Comparison of ENCODE assay signal across 8 mouse cellular contexts in genomic region chr2:76029081-76029901, GRCm38 (mm10). TPM values are rescaled to one million over a fixed set of nuclear protein-coding genes. Genes with fewer than 3 reads are reported as not detected.
A peak's percentile ranks its signal among the peaks of the same experiment; 100 is the strongest.
DNase-seq lines count a peak whose midpoint lies in the region; ATAC-seq and TF ChIP-seq lines count a peak whose summit lies in the region.

No protein-coding gene starts in this region.

- peaks cover 16% of the 10 kb centered on the region for H3K4me1 ChIP-seq in lung, embryonic 15.5 days
- peaks cover 12% of the 10 kb centered on the region; the same call in 1 of the 2 replicates for H3K4me1 ChIP-seq in midbrain, postnatal 0 days (ENCODE audit: insufficient read depth, low read length)
- H3K4me1 ChIP-seq in thymus, adult 2 months (replicated peaks; ENCODE audit: control insufficient read depth, insufficient read depth, low read length), result no peaks in the 10 kb centered on the region

- peak; percentile 39; the same call in 1 of the 2 replicates for ATAC-seq in lung, embryonic 15.5 days (ENCODE audit: borderline replicate concordance, extremely low read depth, low FRiP score, low TSS enrichment)
- peak; percentile 80 for ATAC-seq in midbrain, postnatal 0 days (ENCODE audit: low FRiP score)

- TF ChIP-seq CTCF in layer of hippocampus, adult 2 months (conservative IDR thresholded peaks at IDR 0.05), result no peak
- no peak for TF ChIP-seq CTCF in midbrain, postnatal 0 days (IDR thresholded peaks at IDR 0.05)
- no peak for TF ChIP-seq CTCF in thymus, adult 2 months (IDR thresholded peaks at IDR 0.05; ENCODE audit: borderline replicate concordance, control insufficient read depth, extremely low read depth, insufficient read depth, low read length, poor library complexity)

- H3K27me3 ChIP-seq in lung, embryonic 15.5 days, result no peaks in the 10 kb centered on the region
- H3K27me3 ChIP-seq in midbrain, postnatal 0 days (ENCODE audit: insufficient read depth, low read length), result no peaks in the 10 kb centered on the region
- peaks cover 2% of the 10 kb centered on the region; the same call in 1 of the 2 replicates for H3K27me3 ChIP-seq in thymus, adult 2 months (ENCODE audit: control insufficient read depth, insufficient read depth, low read length)

- 20% methylated on average over 20 of the region's 20 CpGs for WGBS in lung, embryonic 15.5 days
- 8% methylated on average over 20 of the region's 20 CpGs for WGBS in midbrain, postnatal 0 days
- WGBS in thymus, adult 2 months, result 24% methylated on average over 20 of the region's 20 CpGs

- no peaks in the 10 kb centered on the region for H3K9me3 ChIP-seq in lung, embryonic 15.5 days
- H3K9me3 ChIP-seq in midbrain, postnatal 0 days (ENCODE audit: low read length), result no peaks in the 10 kb centered on the region

- no peak overlapping the region for H3K27ac ChIP-seq in lung, embryonic 15.5 days
- peak overlapping the region; percentile 77 for H3K27ac ChIP-seq in layer of hippocampus, adult 2 months
- peak overlapping the region; percentile 80 for H3K27ac ChIP-seq in midbrain, postnatal 0 days (ENCODE audit: low read depth, low read length)
- H3K27ac ChIP-seq in thymus, adult 2 months (ENCODE audit: control insufficient read depth, insufficient read depth, low read length), result no peak overlapping the region

- peak overlapping the region; percentile 45 for H3K4me2 ChIP-seq in lung, embryonic 15.5 days
- H3K4me2 ChIP-seq in midbrain, postnatal 0 days (ENCODE audit: low read depth, low read length, poor library complexity, severe bottlenecking), result peak overlapping the region; percentile 37

- TF ChIP-seq POLR2A in thymus, adult 2 months (IDR thresholded peaks at IDR 0.05; ENCODE audit: control insufficient read depth, extremely low read depth, insufficient read depth, low read length, poor library complexity), result no peak

- no peak overlapping the region; the same call in 1 of the 2 replicates for H3K4me3 ChIP-seq in lung, embryonic 15.5 days
- H3K4me3 ChIP-seq in layer of hippocampus, adult 2 months, result peak overlapping the region; percentile 39
- no peak overlapping the region for H3K4me3 ChIP-seq in midbrain, postnatal 0 days (ENCODE audit: low read depth, low read length)
- no peak overlapping the region for H3K4me3 ChIP-seq in thymus, adult 2 months (ENCODE audit: control insufficient read depth, insufficient read depth, low read length)

- H3K36me3 ChIP-seq in lung, embryonic 15.5 days, result no peaks in the 10 kb centered on the region
- H3K36me3 ChIP-seq in midbrain, postnatal 0 days (ENCODE audit: insufficient read depth, low read length), result no peaks in the 10 kb centered on the region
- no peaks in the 10 kb centered on the region for H3K36me3 ChIP-seq in thymus, adult 2 months (ENCODE audit: control insufficient read depth, insufficient read depth, low read length)

- no peak overlapping the region for H3K9ac ChIP-seq in lung, embryonic 15.5 days
- peak overlapping the region; percentile 46; the same call in 1 of the 2 replicates for H3K9ac ChIP-seq in midbrain, postnatal 0 days (replicated peaks; ENCODE audit: low read length, poor library complexity, severe bottlenecking)

- no peak for DNase-seq in lung, postnatal 36 days
- peak; percentile 53 to 58 for DNase-seq in cerebellum, postnatal 25 days
- DNase-seq in frontal cortex, postnatal 25 days (ENCODE audit: low spot score in 2 of 2), result peak; percentile 15 to 19
- peak; percentile 25 to 26 for DNase-seq in layer of hippocampus, adult 2 months (ENCODE audit: low spot score in 2 of 2)
- DNase-seq in midbrain, postnatal 0 days (ENCODE audit: low spot score), result peak; percentile 83
- no peak for DNase-seq in spleen, adult 12 weeks (ENCODE audit: low spot score)
- DNase-seq in thymus, adult 2 months, result no peak

RNA-seq across cellular contexts. Expression of gene Ttc30a1, which starts 47.5 kb away (rescaled TPM):
- 9.4 and 9.5 TPM in 2 replicates for polyA plus RNA-seq in lung, embryonic 15.5 days (2015; fragmentation: Nextera tagmentation; extraction: Ambion mirVana)
- 1 to 10 TPM; 3.3 to 3.7 TPM for total RNA-seq in layer of hippocampus, adult 2 months (2021)
- total RNA-seq in midbrain, postnatal 0 days (2014; rRNA removed), result 12.3 and 12.7 TPM in 2 replicates
- polyA plus RNA-seq in midbrain, postnatal 0 days (2015; fragmentation: Nextera tagmentation; extraction: Ambion mirVana), result 5.2 and 5.5 TPM in 2 replicates
- polyA plus RNA-seq in thymus, adult 2 months (2012; rRNA removed), result 3.5 and 3.8 TPM in 2 replicates

RNA-seq across cellular contexts. Expression of gene Ttc30a2, which starts 51.3 kb away (rescaled TPM):
- polyA plus RNA-seq in lung, embryonic 15.5 days (2015; fragmentation: Nextera tagmentation; extraction: Ambion mirVana), result 0.50 and 0.75 TPM in 2 replicates
- under 1 TPM; 0.20 to 0.52 TPM for total RNA-seq in layer of hippocampus, adult 2 months (2021)
- total RNA-seq in midbrain, postnatal 0 days (2014; rRNA removed), result 1.1 and 1.9 TPM in 2 replicates
- polyA plus RNA-seq in midbrain, postnatal 0 days (2015; fragmentation: Nextera tagmentation; extraction: Ambion mirVana), result 0.36 and 0.39 TPM in 2 replicates
- polyA plus RNA-seq in thymus, adult 2 months (2012; rRNA removed), result 0.19 and 0.24 TPM in 2 replicates

Comparison
In these comparisons a context has a peak if more than half of its experiments do, and no peak if none do; other contexts are left out.
1. H3K27ac ChIP-seq: peak in layer of hippocampus, adult 2 months (single experiment) and midbrain, postnatal 0 days (single experiment); none in lung, embryonic 15.5 days (single experiment) and thymus, adult 2 months (single experiment).
2. DNase-seq: peak in cerebellum, postnatal 25 days (2 of 2), frontal cortex, postnatal 25 days (2 of 2), layer of hippocampus, adult 2 months (2 of 2) and midbrain, postnatal 0 days (single experiment); none in lung, postnatal 36 days (single experiment), spleen, adult 12 weeks (single experiment) and thymus, adult 2 months (single experiment).